Mouse (Mus musculus): Measurements from ENCODE around the gene Gm3839. TPM values are rescaled to one million over a fixed set of nuclear protein-coding genes. Genes with fewer than 3 reads are reported as not detected.

Gene Gm3839
- total RNA-seq (2023): not detected

GRCm38 (mm10) chr14:11356626-11357025 lies at the start of gene Gm3839:
Gm3839 (minus strand) TSS chr14:11356726.

Other genes starting within 250 kb of the Gm3839 start
- gene Fhit, start 194.7 kb downstream of the Gm3839 start, total RNA-seq (2023): 5.8 TPM
- not detected for gene Ptprg, start 196.8 kb upstream of the Gm3839 start, total RNA-seq (2023)

All from CD8-positive naive resting alpha-beta T cell, adult 57 days (primary cell).